ENCODE assay signal across 8 mouse cellular contexts in genomic region chr13:44673967-44674357, GRCm38 (mm10). TPM values are rescaled to one million over a fixed set of nuclear protein-coding genes. Genes with fewer than 3 reads are reported as not detected.
A peak's percentile ranks its signal among the peaks of the same experiment; 100 is the strongest.
DNase-seq lines count a peak whose midpoint lies in the region; ATAC-seq and TF ChIP-seq lines count a peak whose summit lies in the region.

No protein-coding gene starts in this region.

- intact Hi-C loops in left cerebral cortex, postnatal 14 days (cut with DNase I) = no loop called here

- H3K36me3 ChIP-seq in kidney, postnatal 0 days (ENCODE audit: insufficient read depth, low read length) = no peaks in the 10 kb centered on the region
- H3K36me3 ChIP-seq in kidney, adult 2 months (ENCODE audit: control insufficient read depth, insufficient read depth, low read length) = no peaks in the 10 kb centered on the region
- H3K36me3 ChIP-seq in hindbrain, postnatal 0 days (ENCODE audit: insufficient read depth, low read length) = no peaks in the 10 kb centered on the region

- H3K4me2 ChIP-seq in kidney, postnatal 0 days (ENCODE audit: low read length) = peak overlapping the region; percentile 54
- peak overlapping the region; percentile 39 for H3K4me2 ChIP-seq in hindbrain, postnatal 0 days (ENCODE audit: low read depth, low read length)

- ATAC-seq in kidney, postnatal 0 days (replicated peaks; ENCODE audit: low FRiP score, low read depth) = no peak
- ATAC-seq in hindbrain, postnatal 0 days = no peak

- peak overlapping the region; percentile 20; the same call in 1 of the 2 replicates for H3K4me3 ChIP-seq in kidney, postnatal 0 days (replicated peaks; ENCODE audit: low read depth, low read length)
- no peak overlapping the region for H3K4me3 ChIP-seq in kidney, adult 2 months (ENCODE audit: insufficient read depth, low read depth, low read length)
- H3K4me3 ChIP-seq in hindbrain, postnatal 0 days (ENCODE audit: low read length) = peak overlapping the region; percentile 10

- TF ChIP-seq CTCF in kidney, postnatal 0 days (IDR thresholded peaks at IDR 0.05; ENCODE audit: low read depth) = no peak
- no peak for TF ChIP-seq CTCF in kidney, adult 2 months (conservative IDR thresholded peaks at IDR 0.05; ENCODE audit: insufficient read depth, insufficient read length, low read depth, low read length)
- TF ChIP-seq CTCF in hindbrain, postnatal 0 days (IDR thresholded peaks at IDR 0.05; ENCODE audit: low read depth) = no peak

- H3K27ac ChIP-seq in kidney, postnatal 0 days = no peak overlapping the region
- no peak overlapping the region for H3K27ac ChIP-seq in kidney, adult 2 months (ENCODE audit: insufficient read depth, low read depth, low read length)
- no peak overlapping the region for H3K27ac ChIP-seq in hindbrain, postnatal 0 days

- no peak overlapping the region for H3K9ac ChIP-seq in kidney, postnatal 0 days (ENCODE audit: low read depth, low read length)
- no peak overlapping the region for H3K9ac ChIP-seq in hindbrain, postnatal 0 days (replicated peaks; ENCODE audit: low read length)

- no peak for TF ChIP-seq POLR2A in kidney, adult 2 months (IDR thresholded peaks at IDR 0.05; ENCODE audit: low read depth, low read length)

- no peaks in the 10 kb centered on the region for H3K9me3 ChIP-seq in kidney, postnatal 0 days (replicated peaks; ENCODE audit: low read length)
- no peaks in the 10 kb centered on the region for H3K9me3 ChIP-seq in hindbrain, postnatal 0 days (ENCODE audit: low read length)

- DNase-seq in kidney, postnatal 0 days (ENCODE audit: low spot score) = peak; percentile 10
- DNase-seq in kidney, adult 2 months = no peak
- DNase-seq in R1 (ENCODE audit: low read depth, low spot score) = peak; percentile 61
- DNase-seq in hindbrain, postnatal 0 days (ENCODE audit: low spot score) = no peak
- peak; percentile 47 for DNase-seq in naive thymus-derived CD4-positive, alpha-beta T cell, adult 2 months (ENCODE audit: low read depth)
- DNase-seq in left cerebral cortex, postnatal 14 days (ENCODE audit: low spot score in 2 of 2) = no peak
- no peak for DNase-seq in adrenal gland, postnatal 10 days
- DNase-seq in embryo, embryonic 10.5 days (ENCODE audit: low spot score) = no peak

- H3K27me3 ChIP-seq in kidney, postnatal 0 days (ENCODE audit: insufficient read depth, low read length) = no peaks in the 10 kb centered on the region
- H3K27me3 ChIP-seq in kidney, adult 2 months (replicated peaks; ENCODE audit: control insufficient read depth, insufficient read depth, low read length) = no peaks in the 10 kb centered on the region
- no peaks in the 10 kb centered on the region for H3K27me3 ChIP-seq in hindbrain, postnatal 0 days (ENCODE audit: insufficient read depth, low read length)

- 20% methylated on average over 12 of the region's 12 CpGs for whole genome bisulfite sequencing in kidney, postnatal 0 days
- 29% methylated on average over 12 of the region's 12 CpGs for WGBS in kidney, adult 2 months
- 30% methylated on average over 12 of the region's 12 CpGs for WGBS in hindbrain, postnatal 0 days

- H3K4me1 ChIP-seq in kidney, postnatal 0 days (replicated peaks; ENCODE audit: insufficient read depth, low read length) = peaks cover 7% of the 10 kb centered on the region
- H3K4me1 ChIP-seq in kidney, adult 2 months (ENCODE audit: control insufficient read depth, insufficient read depth, low read length) = no peaks in the 10 kb centered on the region
- no peaks in the 10 kb centered on the region for H3K4me1 ChIP-seq in hindbrain, postnatal 0 days (ENCODE audit: insufficient read depth, low read length)

RNA-seq across cellular contexts. Expression of gene Jarid2, which starts 55.3 kb away (rescaled TPM):
- 22.5 and 26.2 TPM in 2 replicates for polyA plus RNA-seq in kidney, postnatal 0 days (2015; fragmentation: Nextera tagmentation; extraction: Ambion mirVana)
- 10.5 and 11.3 TPM in 2 replicates for polyA plus RNA-seq in kidney, adult 2 months (2012; rRNA removed)
- total RNA-seq in hindbrain, postnatal 0 days (2014; rRNA removed) = 20.3 and 21.6 TPM in 2 replicates
- 19.3 and 19.8 TPM in 2 replicates for polyA plus RNA-seq in hindbrain, postnatal 0 days (2015; fragmentation: Nextera tagmentation; extraction: Ambion mirVana)
- 10 to 100 TPM; 40.8 to 42.3 TPM for total RNA-seq in left cerebral cortex, postnatal 14 days (2021)
- 10 to 100 TPM; 45.0 to 60.1 TPM for total RNA-seq in adrenal gland, postnatal 10 days (2021)

Comparison
In these comparisons a context has a peak if more than half of its experiments do, and no peak if none do; other contexts are left out.
1. DNase-seq: peak in kidney, postnatal 0 days (single experiment), R1 (single experiment) and naive thymus-derived CD4-positive, alpha-beta T cell, adult 2 months (single experiment); none in kidney, adult 2 months (single experiment), hindbrain, postnatal 0 days (single experiment), left cerebral cortex, postnatal 14 days (0 of 2), adrenal gland, postnatal 10 days (single experiment) and embryo, embryonic 10.5 days (single experiment).